Mouse (Mus musculus) stomach, postnatal 0 days (tissue): ENCODE measurements around the gene Ankrd44. TPM values are rescaled to one million over a fixed set of nuclear protein-coding genes. Genes with fewer than 3 reads are reported as not detected.

Experiments
- ATAC-seq: fragments of 200-750 bp; cut with Nextera tagmentation; 2 replicates; pipeline ENCODE4 v1.8.0; 2017; ENCODE audit not compliant: low FRiP score, low TSS enrichment
- DNase-seq: peaks from one replicate; pipeline ENCODE4 v3.0.0-alpha.2; 2016; ENCODE audit warnings: low spot score
- H3K27ac ChIP-seq: fragments of 300-500 bp; sonication (generic); replicated peaks from 2 replicates; pipeline ENCODE4 v1.5.1; 2014; ENCODE audit warnings: mild to moderate bottlenecking, control low read depth
- H3K27me3 ChIP-seq: fragments of 300-500 bp; sonication (generic); 2 replicates; pipeline ENCODE4 v1.6.1; 2014; ENCODE audit warnings: low read length; ENCODE audit not compliant: control insufficient read depth, insufficient read depth
- H3K36me3 ChIP-seq: fragments of 300-500 bp; sonication (generic); 2 replicates; pipeline ENCODE4 v1.6.1; 2014; ENCODE audit warnings: low read length, mixed read lengths; ENCODE audit not compliant: control insufficient read depth, insufficient read depth
- H3K4me1 ChIP-seq: fragments of 300-500 bp; sonication (generic); replicated peaks from 2 replicates; pipeline ENCODE4 v1.6.1; 2014; ENCODE audit warnings: antibody characterized with exemption; ENCODE audit not compliant: control insufficient read depth, insufficient read depth
- H3K4me2 ChIP-seq: fragments of 300-500 bp; sonication (generic); replicated peaks from 2 replicates; pipeline ENCODE4 v1.6.1; 2014; ENCODE audit warnings: low read depth, mild to moderate bottlenecking, control low read depth, moderate library complexity
- H3K4me3 ChIP-seq: fragments of 300-500 bp; sonication (generic); 2 replicates; pipeline ENCODE4 v1.5.1; 2014; ENCODE audit warnings: low read depth, low read length, control low read depth
- H3K9ac ChIP-seq: fragments of 300-500 bp; sonication (generic); 2 replicates; pipeline ENCODE4 v1.6.1; 2014; ENCODE audit warnings: mild to moderate bottlenecking, low read length, control low read depth, mixed read lengths
- H3K9me3 ChIP-seq: fragments of 300-500 bp; sonication (generic); 2 replicates; pipeline ENCODE4 v1.6.1; 2016; ENCODE audit warnings: low read length; ENCODE audit not compliant: control insufficient read depth
- CTCF ChIP-seq: IDR thresholded peaks from 2 replicates; pipeline ENCODE4 v1.5.1; 2016; ENCODE audit warnings: antibody characterized with exemption, low read depth, mild to moderate bottlenecking, moderate library complexity
- EP300 ChIP-seq: optimal IDR thresholded peaks from 2 replicates; pipeline ENCODE3; 2016; ENCODE audit warnings: antibody characterized with exemption
- WGBS: fragments of 180-500 bp; shearing (Covaris S2); extraction: QIAGEN DNeasy Blood & Tissue Kit; methylation state at CpG from one replicate; pipeline ENCODE4 v1.1.7; 2014; 5-methylcytosine and 5-hydroxymethylcytosine counted together
- polyA plus RNA-seq: library from polyadenylated mRNA; unstranded; fragments of >200 nt; fragmentation: Nextera tagmentation; extraction: Ambion mirVana; gene quantifications from 2 replicates; pipeline ENCODE4 v1.2.1, GENCODE M21; 2015

The Ankrd44 gene
- polyA plus RNA-seq, 1 experiment from 2014 or later, result 7.8 TPM

DNA sequence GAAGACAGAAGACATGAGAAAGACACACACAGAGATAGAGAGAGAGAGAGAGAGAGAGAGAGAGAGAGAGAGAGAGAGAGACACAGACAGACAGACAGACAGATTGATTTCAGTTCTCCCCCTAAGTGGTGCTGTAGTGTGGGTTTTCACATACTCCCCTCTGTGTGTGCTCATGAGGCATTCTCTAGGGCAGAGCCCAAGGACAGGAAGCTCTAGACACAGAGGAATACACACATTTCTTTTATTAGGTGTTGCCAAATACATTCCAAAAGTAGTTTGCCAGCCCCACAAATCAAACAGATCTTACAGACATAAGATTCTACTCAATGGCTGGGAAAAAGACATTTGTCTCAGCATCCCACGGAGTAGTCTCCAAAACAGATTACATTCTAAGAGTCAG, 126.8 kb downstream of the Ankrd44 start:
- no peak overlapping the region for H3K4me3 ChIP-seq
- DNase-seq (no peak), ATAC-seq (no peak)
- H3K9me3 ChIP-seq, result no peaks in the 10 kb centered on the region
- no peaks in the 10 kb centered on the region for H3K27me3 ChIP-seq
- no peak overlapping the region for H3K27ac ChIP-seq
- no peaks in the 10 kb centered on the region for H3K4me1 ChIP-seq
- no peaks in the 10 kb centered on the region for H3K36me3 ChIP-seq
- WGBS, result 33% methylated on average over 1 of the region's 1 CpGs
- H3K9ac ChIP-seq, result no peak overlapping the region
- H3K4me2 ChIP-seq, result no peak overlapping the region
- TF ChIP-seq EP300 (no peak), CTCF (no peak)

- no peak overlapping the region for H3K9ac ChIP-seq
- H3K27me3 ChIP-seq, result no peaks in the 10 kb centered on the region
- H3K36me3 ChIP-seq, result no peaks in the 10 kb centered on the region
- no peak overlapping the region for H3K4me2 ChIP-seq
- ATAC-seq, result no peak
- no peaks in the 10 kb centered on the region for H3K9me3 ChIP-seq
- no peak overlapping the region for H3K4me3 ChIP-seq
- WGBS, result 81% methylated on average over 3 of the region's 3 CpGs
- H3K4me1 ChIP-seq, result no peaks in the 10 kb centered on the region
- TF ChIP-seq EP300, result no peak
- TF ChIP-seq CTCF, result no peak
- H3K27ac ChIP-seq, result no peak overlapping the region
- no peak for DNase-seq
Measured at GRCm38 (mm10) chr1:54798415-54798814, 127.8 kb downstream of the Ankrd44 start.

- H3K27me3 ChIP-seq, result no peaks in the 10 kb centered on the region
- no peaks in the 10 kb centered on the region for H3K36me3 ChIP-seq
- no peak overlapping the region for H3K4me3 ChIP-seq
- H3K4me2 ChIP-seq, result no peak overlapping the region
- ATAC-seq (no peak), DNase-seq (no peak)
- WGBS, result 96% methylated on average over 2 of the region's 2 CpGs
- H3K9me3 ChIP-seq, result no peaks in the 10 kb centered on the region
- H3K27ac ChIP-seq, result no peak overlapping the region
- H3K4me1 ChIP-seq, result no peaks in the 10 kb centered on the region
- H3K9ac ChIP-seq, result no peak overlapping the region
- TF ChIP-seq EP300, result no peak
- TF ChIP-seq CTCF, result no peak
Measured at GRCm38 (mm10) chr1:54794709-54795108, 131.5 kb downstream of the Ankrd44 start.

DNA sequence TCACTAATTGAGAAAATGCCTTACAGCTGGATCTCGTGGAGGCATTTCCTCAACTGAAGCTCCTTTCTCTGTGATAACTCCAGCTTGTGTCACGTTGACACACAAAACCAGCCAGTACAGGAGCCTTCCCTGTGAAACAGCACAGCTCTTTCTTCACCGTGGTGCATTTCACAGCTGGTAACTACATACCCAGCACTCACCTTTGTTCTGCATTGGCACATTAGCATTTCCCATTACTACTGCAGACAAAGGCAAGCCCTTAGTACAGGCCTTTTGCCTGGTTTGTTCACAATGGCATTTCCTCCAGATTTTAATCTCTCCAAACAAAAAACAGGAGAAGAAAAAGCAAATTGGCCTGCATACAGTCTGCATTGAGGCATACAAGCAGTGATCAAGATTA, 134.8 kb downstream of the Ankrd44 start:
- Histone ChIP-seq H3K36me3 (no peaks in the 10 kb centered on the region), H3K9ac (no peak overlapping the region), H3K4me2 (no peak overlapping the region), H3K27ac (no peak overlapping the region), H3K27me3 (no peaks in the 10 kb centered on the region), H3K4me3 (no peak overlapping the region), H3K4me1 (no peaks in the 10 kb centered on the region), H3K9me3 (no peaks in the 10 kb centered on the region)
- ATAC-seq (peak; percentile 67; the same call in 1 of the 2 replicates), DNase-seq (no peak)
- TF ChIP-seq CTCF (no peak), EP300 (no peak)
- 53% methylated on average over 3 of the region's 3 CpGs for WGBS

- no peaks in the 10 kb centered on the region for H3K36me3 ChIP-seq
- H3K4me1 ChIP-seq, result no peaks in the 10 kb centered on the region
- H3K27me3 ChIP-seq, result no peaks in the 10 kb centered on the region
- ATAC-seq, result peak; percentile 74
- H3K9ac ChIP-seq, result no peak overlapping the region
- H3K4me3 ChIP-seq, result no peak overlapping the region
- TF ChIP-seq EP300 (no peak), CTCF (no peak)
- WGBS, result 59% methylated on average over 7 of the region's 7 CpGs
- H3K9me3 ChIP-seq, result no peaks in the 10 kb centered on the region
- H3K4me2 ChIP-seq, result no peak overlapping the region
- peak; percentile 32 for DNase-seq
- no peak overlapping the region for H3K27ac ChIP-seq
Measured at GRCm38 (mm10) chr1:54789327-54789960, 136.7 kb downstream of the Ankrd44 start.

- ATAC-seq, result no peak
- 64% methylated on average over 4 of the region's 4 CpGs for WGBS
Measured at GRCm38 (mm10) chr1:54788337-54788736, 137.8 kb downstream of the Ankrd44 start.

More at GRCm38 (mm10) chr1:54788337-54788736, 137.8 kb downstream of the Ankrd44 start:
- no peaks in the 10 kb centered on the region for H3K36me3 ChIP-seq
- no peaks in the 10 kb centered on the region for H3K4me1 ChIP-seq
- H3K4me2 ChIP-seq, result no peak overlapping the region
- H3K27me3 ChIP-seq, result no peaks in the 10 kb centered on the region
- DNase-seq, result no peak
- H3K9me3 ChIP-seq, result no peaks in the 10 kb centered on the region
- no peak for TF ChIP-seq CTCF
- TF ChIP-seq EP300, result no peak
- H3K4me3 ChIP-seq, result no peak overlapping the region
- H3K27ac ChIP-seq, result no peak overlapping the region
- no peak overlapping the region for H3K9ac ChIP-seq
